Mouse (Mus musculus): ENCODE results near the gene Nphs1. TPM values are rescaled to one million over a fixed set of nuclear protein-coding genes. Genes with fewer than 3 reads are reported as not detected.

The Nphs1 gene
- polyA plus RNA-seq, 1 experiment from 2014 or later, result 1.8 TPM

DNA sequence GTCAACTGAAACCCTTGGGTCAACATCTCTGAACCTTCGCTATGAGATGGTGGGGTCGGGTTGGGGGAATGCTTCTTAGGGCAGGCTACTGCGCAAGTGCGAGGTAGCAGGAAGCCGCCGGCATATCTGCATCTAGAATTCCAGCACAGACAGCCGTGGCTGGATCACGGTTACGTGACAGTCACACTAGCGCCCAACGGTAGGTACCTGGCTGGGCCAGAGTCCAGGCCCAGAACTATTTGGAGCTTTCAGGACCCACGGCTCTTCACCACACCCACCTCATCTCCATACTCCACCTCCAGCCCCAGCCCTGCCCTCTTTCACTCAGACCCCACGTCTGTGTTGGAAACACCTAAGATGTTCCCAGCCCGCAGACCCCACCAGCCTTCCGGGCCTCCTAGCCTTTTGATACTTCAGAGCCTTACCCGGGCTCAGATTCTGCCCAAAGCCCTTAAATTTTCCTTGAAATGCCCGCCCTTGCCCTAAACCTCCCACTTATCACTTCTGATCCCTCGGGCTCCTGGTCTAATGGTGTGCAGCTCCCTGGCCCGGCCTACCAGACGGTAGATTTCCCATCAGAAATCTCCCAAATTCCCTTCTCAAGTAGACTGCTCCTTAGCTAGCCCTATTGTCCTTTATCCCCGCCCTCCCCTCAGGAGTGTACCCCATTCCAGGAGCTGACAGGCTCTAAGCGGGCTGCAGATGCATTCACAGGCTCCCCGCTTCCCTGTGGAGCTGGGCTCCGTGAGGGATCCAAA, 57.1 kb downstream of the Nphs1 start:
- peaks cover 3% of the 10 kb centered on the region; the same call in 1 of the 2 replicates for H3K4me1 ChIP-seq (replicated peaks)
- WGBS, result 66% methylated on average over 24 of the region's 24 CpGs

DNA sequence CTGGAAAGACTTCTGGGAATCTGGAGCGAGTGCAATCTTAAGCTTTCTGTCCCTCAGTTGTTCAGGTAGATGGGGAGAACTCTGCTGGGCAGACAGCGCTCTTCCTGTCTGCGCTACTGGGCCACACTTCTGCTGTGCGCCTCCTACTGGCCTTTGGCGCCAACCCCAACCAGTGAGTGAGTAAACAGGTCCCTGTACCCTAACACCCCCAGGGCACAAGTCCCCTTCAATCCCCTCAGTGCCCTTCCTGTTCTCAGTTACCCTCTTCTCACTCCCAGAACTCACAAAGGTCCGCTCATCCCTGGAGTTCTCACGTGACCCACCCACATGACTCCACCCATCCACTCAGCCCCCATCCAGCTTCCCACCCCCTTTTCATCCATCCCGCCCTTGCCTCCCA, 60.2 kb downstream of the Nphs1 start:
- WGBS, result 51% methylated on average over 8 of the region's 8 CpGs
- Histone ChIP-seq H3K27me3 (no peaks in the 10 kb centered on the region), H3K27ac (no peak overlapping the region), H3K9me3 (no peaks in the 10 kb centered on the region), H3K4me2 (no peak overlapping the region), H3K4me3 (no peak overlapping the region), H3K9ac (no peak overlapping the region), H3K4me1 (replicated peaks) (peaks cover 8% of the 10 kb centered on the region), H3K36me3 (peaks cover 8% of the 10 kb centered on the region)
- no peak for ATAC-seq (ENCODE audit: low FRiP score)

More for the DNA sequence above, 57.1 kb downstream of the Nphs1 start:
- no peaks in the 10 kb centered on the region for H3K27me3 ChIP-seq
- no peak for ATAC-seq (ENCODE audit: low FRiP score)
- H3K4me3 ChIP-seq, result no peak overlapping the region
- H3K9me3 ChIP-seq, result no peaks in the 10 kb centered on the region
- H3K27ac ChIP-seq, result no peak overlapping the region
- H3K4me2 ChIP-seq, result no peak overlapping the region
- no peaks in the 10 kb centered on the region for H3K36me3 ChIP-seq
- H3K9ac ChIP-seq, result no peak overlapping the region

DNA sequence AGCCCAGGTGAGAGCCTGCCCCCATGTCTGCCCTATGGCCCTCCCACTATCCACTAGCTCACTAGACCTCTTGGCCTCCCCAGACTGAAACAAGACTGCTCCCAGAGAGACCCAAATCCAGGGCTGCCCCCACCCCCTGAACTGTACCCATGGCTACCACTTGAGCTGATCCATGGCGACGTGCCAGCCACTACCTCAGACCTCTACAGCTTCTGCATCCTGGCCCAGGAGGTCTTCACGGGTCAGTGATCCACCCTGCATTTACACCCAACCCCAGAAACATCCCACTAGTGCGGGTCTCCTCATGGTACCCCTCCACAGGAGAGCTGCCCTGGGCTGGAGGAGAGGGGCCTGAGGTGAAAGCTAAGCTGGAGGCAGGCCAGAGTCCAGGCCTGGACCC, 62.3 kb downstream of the Nphs1 start:
- H3K27me3 ChIP-seq, result no peaks in the 10 kb centered on the region
- H3K27ac ChIP-seq, result no peak overlapping the region
- WGBS, result 57% methylated on average over 4 of the region's 4 CpGs
- 0 out of 2 replicates have a peak, but pooled peaks have one; percentile 3 for ATAC-seq (ENCODE audit: low FRiP score)
- no peak overlapping the region for H3K4me3 ChIP-seq
- no peaks in the 10 kb centered on the region for H3K9me3 ChIP-seq
- peaks cover 8% of the 10 kb centered on the region for H3K4me1 ChIP-seq (replicated peaks)
- peak overlapping the region; percentile 46; the same call in 1 of the 2 replicates for H3K9ac ChIP-seq
- H3K36me3 ChIP-seq, result peaks cover 28% of the 10 kb centered on the region
- H3K4me2 ChIP-seq, result no peak overlapping the region

DNA sequence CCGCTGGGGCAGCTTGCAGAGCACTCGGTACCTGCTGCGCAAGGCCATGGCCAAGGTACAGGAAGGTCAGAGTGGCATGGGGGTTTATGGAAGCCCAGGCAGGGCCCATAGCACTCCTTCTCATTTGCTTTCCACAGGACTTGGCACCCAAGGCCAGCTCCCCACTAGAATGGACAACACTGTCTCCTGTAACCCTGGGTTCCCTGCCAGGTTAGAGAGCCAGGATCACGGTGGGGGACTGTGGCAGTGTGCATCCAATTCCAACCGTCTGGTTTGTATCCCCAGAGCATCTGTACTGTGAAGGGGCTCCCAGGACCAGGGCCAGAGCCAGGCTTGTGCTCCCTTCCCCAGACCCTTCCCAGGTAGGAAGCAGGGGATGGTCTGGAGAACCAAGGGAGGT, 62.7 kb downstream of the Nphs1 start:
- 77% methylated on average over 5 of the region's 5 CpGs for WGBS
- no peak overlapping the region for H3K4me3 ChIP-seq
- no peaks in the 10 kb centered on the region for H3K27me3 ChIP-seq
- peaks cover 33% of the 10 kb centered on the region for H3K36me3 ChIP-seq
- peak; percentile 18; the same call in 1 of the 2 replicates for ATAC-seq (ENCODE audit: low FRiP score)
- H3K4me2 ChIP-seq, result no peak overlapping the region
- peak overlapping the region; percentile 49; the same call in 1 of the 2 replicates for H3K9ac ChIP-seq
- no peaks in the 10 kb centered on the region for H3K9me3 ChIP-seq
- H3K4me1 ChIP-seq (replicated peaks), result peaks cover 11% of the 10 kb centered on the region
- H3K27ac ChIP-seq, result no peak overlapping the region; the same call in 1 of the 2 replicates

GRCm38 (mm10) chr7:30522871-30523270, 64.8 kb downstream of the Nphs1 start:
- Histone ChIP-seq H3K4me3 (no peak overlapping the region), H3K4me2 (no peak overlapping the region), H3K27ac (no peak overlapping the region), H3K36me3 (peaks cover 53% of the 10 kb centered on the region), H3K9me3 (no peaks in the 10 kb centered on the region), H3K9ac (no peak overlapping the region; the same call in 1 of the 2 replicates), H3K27me3 (no peaks in the 10 kb centered on the region), H3K4me1 (replicated peaks) (peaks cover 22% of the 10 kb centered on the region)
- ATAC-seq (ENCODE audit: low FRiP score), result no peak
- WGBS, result 82% methylated on average over 10 of the region's 10 CpGs

DNA sequence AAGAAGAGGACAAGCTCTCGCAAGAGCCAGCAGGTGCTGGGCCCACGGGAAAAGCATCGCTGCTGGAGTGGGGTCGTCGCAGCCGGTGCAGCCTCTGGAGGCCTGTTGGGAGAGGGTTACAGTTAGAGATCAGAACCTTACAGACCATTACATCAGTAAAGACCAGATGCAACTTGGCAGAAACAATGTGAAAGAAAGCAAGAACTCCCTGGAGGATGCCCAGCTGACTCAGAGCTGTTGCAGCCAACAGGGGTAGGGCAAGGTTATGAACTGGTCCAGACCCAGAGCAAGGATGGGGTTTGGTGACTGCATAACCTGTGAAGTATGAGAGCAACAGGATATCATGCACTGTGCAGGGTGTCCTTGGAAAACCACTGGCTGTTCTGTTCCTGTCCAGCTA, 66.4 kb downstream of the Nphs1 start:
- Histone ChIP-seq H3K4me1 (replicated peaks) (peaks cover 25% of the 10 kb centered on the region), H3K9ac (no peak overlapping the region; the same call in 1 of the 2 replicates), H3K9me3 (no peaks in the 10 kb centered on the region), H3K4me2 (no peak overlapping the region), H3K27me3 (no peaks in the 10 kb centered on the region), H3K27ac (no peak overlapping the region), H3K4me3 (no peak overlapping the region), H3K36me3 (peaks cover 69% of the 10 kb centered on the region)
- no peak for ATAC-seq (ENCODE audit: low FRiP score)
- 78% methylated on average over 6 of the region's 6 CpGs for WGBS

DNA sequence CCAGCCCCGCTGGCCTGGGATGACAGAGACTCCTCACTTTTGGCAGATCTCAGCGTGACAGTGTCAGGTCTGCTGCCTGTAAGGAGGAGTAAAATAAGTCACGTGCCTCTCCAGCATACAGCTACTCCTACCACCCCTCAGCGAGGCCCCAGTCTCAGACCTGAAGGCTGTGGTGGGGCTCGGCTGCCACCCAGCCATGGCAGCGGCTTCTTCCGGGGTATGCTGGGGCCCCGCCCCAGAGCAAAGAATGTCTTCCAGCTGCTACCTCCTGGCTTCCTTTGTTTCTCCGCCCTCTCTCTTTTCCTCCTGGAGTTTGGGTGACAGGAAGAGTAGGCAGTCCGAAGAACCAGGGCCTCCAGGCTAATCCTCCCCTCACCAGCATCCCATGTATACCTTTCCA, 67.8 kb downstream of the Nphs1 start:
- WGBS, result 38% methylated on average over 10 of the region's 10 CpGs
- Histone ChIP-seq H3K4me1 (replicated peaks) (peaks cover 22% of the 10 kb centered on the region), H3K9ac (0 out of 2 replicates have a peak overlapping the region, but pooled peaks have one; percentile 53), H3K4me3 (no peak overlapping the region), H3K9me3 (no peaks in the 10 kb centered on the region), H3K27ac (no peak overlapping the region), H3K36me3 (peaks cover 84% of the 10 kb centered on the region), H3K4me2 (no peak overlapping the region), H3K27me3 (no peaks in the 10 kb centered on the region)
- ATAC-seq (ENCODE audit: low FRiP score), result no peak

- no peak for ATAC-seq (ENCODE audit: low FRiP score)
- no peaks in the 10 kb centered on the region for H3K27me3 ChIP-seq
- WGBS, result 31% methylated on average over 17 of the region's 17 CpGs
- no peak overlapping the region for H3K27ac ChIP-seq
- H3K4me3 ChIP-seq, result no peak overlapping the region
- H3K4me2 ChIP-seq, result 0 out of 2 replicates have a peak overlapping the region, but pooled peaks have one; percentile 4
- H3K4me1 ChIP-seq (replicated peaks), result peaks cover 26% of the 10 kb centered on the region
- H3K9ac ChIP-seq, result peak overlapping the region; percentile 53; the same call in 1 of the 2 replicates
- no peaks in the 10 kb centered on the region for H3K9me3 ChIP-seq
- peaks cover 88% of the 10 kb centered on the region for H3K36me3 ChIP-seq
These were observed 68.3 kb downstream of the Nphs1 start for GRCm38 (mm10) chr7:30526399-30526798.

DNA sequence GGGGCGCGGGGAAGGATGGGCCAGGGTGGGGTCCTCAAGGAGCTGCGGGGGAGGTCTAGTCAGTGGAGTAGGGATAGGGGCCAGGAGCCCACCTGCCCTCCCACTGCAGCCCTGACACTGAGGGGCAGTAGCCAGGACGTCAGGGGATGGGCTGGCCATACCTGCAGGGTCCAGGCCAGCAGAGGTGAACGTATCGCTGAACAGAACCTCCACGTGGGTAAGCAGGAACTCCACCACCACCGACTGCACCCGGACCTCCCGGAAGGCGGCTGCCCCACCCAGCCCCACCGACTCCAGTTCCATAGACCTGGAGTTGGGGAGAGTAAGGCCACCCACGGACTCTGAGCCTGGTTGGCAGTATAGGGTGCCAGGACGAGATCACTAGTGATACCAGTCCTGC, 68.9 kb downstream of the Nphs1 start:
- 0 out of 2 replicates have a peak overlapping the region, but pooled peaks have one; percentile 53 for H3K9ac ChIP-seq

GRCm38 (mm10) chr7:30531291-30531815, 73.2 kb downstream of the Nphs1 start:
- H3K4me3 ChIP-seq, result peak overlapping the region; percentile 75
- H3K9me3 ChIP-seq, result no peaks in the 10 kb centered on the region
- ATAC-seq (ENCODE audit: low FRiP score), result no peak
- WGBS, result 86% methylated on average over 9 of the region's 9 CpGs
- H3K27ac ChIP-seq, result no peak overlapping the region
- peaks cover 53% of the 10 kb centered on the region for H3K4me1 ChIP-seq (replicated peaks)
- peak overlapping the region; percentile 91 for H3K4me2 ChIP-seq
- peaks cover 68% of the 10 kb centered on the region for H3K36me3 ChIP-seq
- H3K9ac ChIP-seq, result peak overlapping the region; percentile 93
- no peaks in the 10 kb centered on the region for H3K27me3 ChIP-seq

More for the DNA sequence above, 68.9 kb downstream of the Nphs1 start:
- no peak for ATAC-seq (ENCODE audit: low FRiP score)
- Histone ChIP-seq H3K4me2 (no peak overlapping the region), H3K9me3 (no peaks in the 10 kb centered on the region), H3K27ac (no peak overlapping the region), H3K36me3 (peaks cover 94% of the 10 kb centered on the region), H3K4me1 (replicated peaks) (peaks cover 32% of the 10 kb centered on the region), H3K4me3 (no peak overlapping the region), H3K27me3 (no peaks in the 10 kb centered on the region)
- WGBS, result 80% methylated on average over 14 of the region's 14 CpGs

GRCm38 (mm10) chr7:30532931-30533330, 74.8 kb downstream of the Nphs1 start:
- H3K27ac ChIP-seq, result peak overlapping the region; percentile 95; the same call in 1 of the 2 replicates
- H3K4me3 ChIP-seq, result peak overlapping the region; percentile 75
- peaks cover 52% of the 10 kb centered on the region for H3K36me3 ChIP-seq
- peak overlapping the region; percentile 93 for H3K9ac ChIP-seq
- no peak for ATAC-seq (ENCODE audit: low FRiP score)
- no peaks in the 10 kb centered on the region for H3K9me3 ChIP-seq
- 4% methylated on average over 8 of the region's 8 CpGs for WGBS
- H3K4me2 ChIP-seq, result peak overlapping the region; percentile 91
- H3K4me1 ChIP-seq (replicated peaks), result peaks cover 47% of the 10 kb centered on the region
- H3K27me3 ChIP-seq, result no peaks in the 10 kb centered on the region

DNA sequence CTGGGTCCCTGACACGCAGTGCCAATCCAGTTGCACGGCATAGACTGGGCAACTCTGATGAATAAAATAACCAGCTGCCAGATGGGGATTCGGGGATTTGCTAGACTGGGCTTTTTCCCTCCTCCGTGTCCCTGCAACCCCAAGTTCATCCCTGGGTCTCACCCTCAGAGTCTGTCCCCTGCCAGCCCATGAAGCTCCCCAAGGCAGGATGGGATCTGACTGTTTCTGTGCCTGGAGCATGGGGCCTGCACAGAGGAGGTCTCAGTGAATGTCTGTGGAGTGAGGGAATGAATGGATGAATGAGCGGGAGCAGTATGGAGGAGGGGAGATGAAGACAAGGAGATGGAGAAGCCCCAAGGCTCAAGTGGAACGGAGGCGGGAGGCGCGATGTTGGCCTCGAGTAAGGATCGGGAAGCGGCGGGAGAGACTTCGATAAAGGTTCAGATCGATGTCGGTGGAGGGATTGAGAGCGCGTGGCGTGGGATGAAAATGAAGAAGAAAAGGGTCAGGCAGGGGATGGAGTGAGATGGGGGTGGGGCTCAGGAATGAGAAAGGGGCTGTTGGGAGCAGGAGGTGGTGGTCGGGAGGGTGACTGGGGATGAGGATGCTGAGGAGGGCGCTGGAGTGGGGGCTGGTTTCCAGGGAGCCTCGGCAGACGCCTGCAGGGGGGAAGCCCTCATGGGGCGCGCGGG, 76.0 kb downstream of the Nphs1 start:
- Histone ChIP-seq H3K27me3 (no peaks in the 10 kb centered on the region), H3K9me3 (no peaks in the 10 kb centered on the region), H3K36me3 (peaks cover 40% of the 10 kb centered on the region), H3K27ac (peak overlapping the region; percentile 95), H3K4me1 (replicated peaks) (peaks cover 43% of the 10 kb centered on the region), H3K4me2 (peak overlapping the region; percentile 91), H3K9ac (peak overlapping the region; percentile 93), H3K4me3 (peak overlapping the region; percentile 75)
- 3% methylated on average over 26 of the region's 26 CpGs for WGBS
- ATAC-seq (ENCODE audit: low FRiP score), result peak; percentile 47

Data from hindbrain, embryonic 13.5 days (tissue).